ENCODE assay signal across 8 mouse cellular contexts in genomic region chr4:9028475-9028874, GRCm38 (mm10).
A peak's percentile ranks its signal among the peaks of the same experiment; 100 is the strongest.
DNase-seq lines count a peak whose midpoint lies in the region; ATAC-seq and TF ChIP-seq lines count a peak whose summit lies in the region.

No protein-coding gene starts in this region.

- TF ChIP-seq POLR2A in heart, adult 2 months (IDR thresholded peaks at IDR 0.05; ENCODE audit: insufficient read depth, low read depth, low read length), result no peak

- ATAC-seq in stomach, embryonic 14.5 days (ENCODE audit: insufficient number of reproducible peaks, insufficient read depth, low FRiP score, low read depth), result no peak
- no peak for ATAC-seq in granulocyte monocyte progenitor cell, adult 5-6 weeks (replicated peaks; ENCODE audit: poor library complexity, severe bottlenecking)

- WGBS in heart, adult 2 months, result under 1% methylated on average over 12 of the region's 12 CpGs
- WGBS in stomach, embryonic 14.5 days, result under 1% methylated on average over 12 of the region's 12 CpGs

- peak overlapping the region; percentile 57 for H3K4me3 ChIP-seq in heart, adult 2 months
- H3K4me3 ChIP-seq in stomach, embryonic 14.5 days (ENCODE audit: low read depth, low read length), result peak overlapping the region; percentile 35

- no peaks in the 10 kb centered on the region for H3K9me3 ChIP-seq in stomach, embryonic 14.5 days (ENCODE audit: control insufficient read depth, low read depth, low read length)

- no peaks in the 10 kb centered on the region for H3K36me3 ChIP-seq in heart, adult 2 months (ENCODE audit: control insufficient read depth, insufficient read depth, low read length)
- H3K36me3 ChIP-seq in stomach, embryonic 14.5 days (ENCODE audit: control insufficient read depth, insufficient read depth, low read length), result no peaks in the 10 kb centered on the region

- DNase-seq in testis, postnatal 10 days (ENCODE audit: low spot score), result peak; percentile 49
- no peak for DNase-seq in testis, postnatal 14 days (ENCODE audit: low spot score)
- DNase-seq in cerebellum, adult 9-11 months, result peak; percentile 62
- DNase-seq in heart, adult 2 months, result peak in 1 of 2 experiments; percentile 37
- DNase-seq in kidney, postnatal 4 days, result peak; percentile 55 to 69
- peak; percentile 46 for DNase-seq in lung, postnatal 10 days

- peaks cover 2% of the 10 kb centered on the region; the same call in 1 of the 2 replicates for H3K4me1 ChIP-seq in heart, adult 2 months (ENCODE audit: control insufficient read depth, insufficient read depth, low read length)
- H3K4me1 ChIP-seq in stomach, embryonic 14.5 days (ENCODE audit: control insufficient read depth, insufficient read depth, low read length), result 0 out of 2 replicates have a peak, but pooled peaks cover 4% of the 10 kb centered on the region

- intact Hi-C loops in heart, adult 2 months (cut with DNase I), result loop anchor here (1.0 to 10.0 kb wide), 4 partner anchors 116 to 431 kb away; no protein-coding TSS in a partner anchor

- H3K27me3 ChIP-seq in heart, adult 2 months (ENCODE audit: control insufficient read depth, insufficient read depth, low read length), result no peaks in the 10 kb centered on the region
- no peaks in the 10 kb centered on the region for H3K27me3 ChIP-seq in stomach, embryonic 14.5 days (ENCODE audit: control insufficient read depth, insufficient read depth, low read length)

- peak overlapping the region; percentile 98 for H3K4me2 ChIP-seq in stomach, embryonic 14.5 days (replicated peaks; ENCODE audit: low read depth, low read length)

- no peak for TF ChIP-seq EP300 in heart, adult 2 months (IDR thresholded peaks at IDR 0.05; ENCODE audit: insufficient read depth, low read depth, low read length)

- no peaks in the 10 kb centered on the region for H3K79me2 ChIP-seq in heart, adult 2 months (replicated peaks; ENCODE audit: control insufficient read depth, insufficient read depth, low read length)

- no peak for TF ChIP-seq CTCF in heart, adult 2 months (IDR thresholded peaks at IDR 0.05)

- H3K27ac ChIP-seq in heart, adult 2 months, result no peak overlapping the region
- no peak overlapping the region for H3K27ac ChIP-seq in stomach, embryonic 14.5 days (ENCODE audit: low read length)

- H3K9ac ChIP-seq in heart, adult 2 months (ENCODE audit: low read depth, low read length), result peak overlapping the region; percentile 46; the same call in 1 of the 2 replicates
- no peak overlapping the region for H3K9ac ChIP-seq in stomach, embryonic 14.5 days (replicated peaks; ENCODE audit: low read depth, low read length)
